Mouse (Mus musculus) limb, embryonic 10.5 days (tissue): ENCODE results near the gene Orai2. TPM values are rescaled to one million over a fixed set of nuclear protein-coding genes. Genes with fewer than 3 reads are reported as not detected.
A peak's percentile ranks its signal among the peaks of the same experiment; 100 is the strongest.
"Not testable (repeated sequence)": the region's sequence is repeated elsewhere in the genome, so short reads cannot be mapped to it uniquely, and the experiment has no call there.

Experiments used
- DNase-seq: peaks from one replicate; pipeline ENCODE4 v3.0.0-alpha.2; 2017; ENCODE audit warnings: low spot score
- H3K27ac ChIP-seq: fragments of 300-500 bp; sonication (generic); 2 replicates; pipeline ENCODE4 v1.5.1; 2016; ENCODE audit warnings: mild to moderate bottlenecking
- H3K27me3 ChIP-seq: fragments of 300-500 bp; sonication (generic); 2 replicates; pipeline ENCODE4 v1.6.1; 2016; ENCODE audit warnings: low read depth, mild to moderate bottlenecking; ENCODE audit not compliant: poor library complexity, severe bottlenecking
- H3K36me3 ChIP-seq: fragments of 300-500 bp; sonication (generic); 2 replicates; pipeline ENCODE4 v1.6.1; 2016; ENCODE audit warnings: mild to moderate bottlenecking, moderate library complexity
- H3K4me1 ChIP-seq: fragments of 300-500 bp; sonication (generic); 2 replicates; pipeline ENCODE4 v1.6.1; 2016
- H3K4me3 ChIP-seq: fragments of 300-500 bp; sonication (generic); 2 replicates; pipeline ENCODE4 v1.5.1; 2016; ENCODE audit warnings: mild to moderate bottlenecking, moderate library complexity
- H3K9me3 ChIP-seq: fragments of 300-500 bp; sonication (generic); replicated peaks from 2 replicates; pipeline ENCODE4 v1.6.1; 2016; ENCODE audit warnings: mild to moderate bottlenecking
- WGBS: fragments of 180-500 bp; shearing (Covaris S2); methylation state at CpG from one replicate; pipeline ENCODE4 v1.1.7; 2016; 5-methylcytosine and 5-hydroxymethylcytosine counted together
- polyA plus RNA-seq: library from polyadenylated mRNA; unstranded; fragments of >200 nt; fragmentation: Nextera tagmentation; extraction: Ambion mirVana; gene quantifications from 2 replicates; pipeline ENCODE4 v1.2.1, GENCODE M21; 2016

Gene Orai2
- polyA plus RNA-seq: 5.5 and 6.6 TPM in 2 replicates

DNA sequence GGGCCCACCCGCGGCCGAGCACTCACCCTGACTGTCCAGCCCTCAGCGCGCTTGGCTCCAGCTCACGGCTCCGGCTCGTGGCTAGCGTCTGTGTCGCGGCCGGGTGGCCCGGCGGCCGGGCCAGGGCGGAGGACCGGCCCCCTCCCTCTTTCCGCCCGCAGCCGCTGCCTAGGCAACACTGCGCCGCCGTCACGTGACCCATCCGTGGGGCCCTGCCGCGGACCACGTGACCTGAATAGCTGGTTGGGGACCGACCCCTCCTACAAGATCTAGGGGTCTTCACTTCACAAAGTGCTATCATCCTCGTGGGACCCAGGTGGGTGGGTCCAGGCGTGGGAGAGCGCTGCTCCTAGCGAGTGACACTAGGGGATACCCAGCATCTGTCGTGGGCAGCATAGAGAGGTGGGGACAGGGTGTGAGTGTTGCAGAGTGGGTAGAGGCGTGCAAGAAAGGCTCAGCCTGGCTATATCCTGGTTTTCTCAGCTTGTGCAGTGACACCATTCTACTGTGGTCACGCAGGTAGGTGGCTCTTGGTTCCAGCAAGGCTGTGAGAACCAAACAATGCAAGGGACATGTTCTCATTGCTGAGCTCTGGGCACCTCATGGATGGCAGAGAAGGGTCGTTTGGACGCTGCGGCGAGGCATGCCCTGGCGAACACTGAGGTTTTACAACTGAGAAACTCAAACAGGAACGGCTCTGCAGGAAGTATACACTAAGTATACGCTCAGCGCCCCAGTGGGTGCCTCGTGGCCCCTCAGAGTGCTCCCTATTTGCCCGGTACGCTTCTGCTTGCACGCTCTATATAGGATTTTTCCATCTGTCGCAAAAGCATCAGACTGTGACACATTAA lies at the start of gene Orai2:
Orai2 (minus strand) TSS at position 202 of the 851 bp plus-strand sequence.
- no peaks in the 10 kb centered on the region for H3K9me3 ChIP-seq
- peak within 1 kb of the TSS; percentile 85 for H3K27ac ChIP-seq
- peaks cover 6% of the 10 kb centered on the region; the same call in 1 of the 2 replicates for H3K36me3 ChIP-seq
- peaks cover 18% of the 10 kb centered on the region for H3K4me1 ChIP-seq
- WGBS: 8% methylated on average over 47 of the region's 49 CpGs
- H3K27me3 ChIP-seq: peaks cover 8% of the 10 kb centered on the region; the same call in 1 of the 2 replicates
- H3K4me3 ChIP-seq: peak within 1 kb of the TSS; percentile 71
- peak; percentile 95 for DNase-seq

DNA sequence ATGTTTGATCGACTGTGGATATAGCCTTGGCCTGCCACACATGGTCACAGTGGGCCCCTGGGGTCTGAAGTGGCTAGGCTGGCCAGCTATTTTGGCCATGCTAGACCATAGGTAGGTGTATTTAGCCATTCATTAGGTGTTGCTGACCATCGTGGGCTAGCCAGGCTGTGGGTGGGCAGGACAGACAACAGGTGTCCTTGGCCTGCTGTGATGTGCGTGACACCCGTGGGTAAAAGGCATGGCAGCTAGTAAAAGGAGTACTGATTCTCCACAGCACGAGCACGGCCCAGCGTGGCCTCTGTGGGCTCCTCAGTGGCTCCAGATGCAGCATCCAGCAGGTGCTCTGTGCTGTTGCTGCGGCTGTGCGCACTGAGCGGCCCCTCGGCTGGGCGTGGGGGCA lies 48.1 kb upstream of the Orai2 start:
- Histone ChIP-seq H3K27ac (no peak overlapping the region), H3K27me3 (no peaks in the 10 kb centered on the region), H3K36me3 (peaks cover 55% of the 10 kb centered on the region), H3K4me3 (no peak overlapping the region), H3K4me1 (no peaks in the 10 kb centered on the region), H3K9me3 (no peaks in the 10 kb centered on the region)
- WGBS: 80% methylated on average over 12 of the region's 12 CpGs
- no peak for DNase-seq

DNA sequence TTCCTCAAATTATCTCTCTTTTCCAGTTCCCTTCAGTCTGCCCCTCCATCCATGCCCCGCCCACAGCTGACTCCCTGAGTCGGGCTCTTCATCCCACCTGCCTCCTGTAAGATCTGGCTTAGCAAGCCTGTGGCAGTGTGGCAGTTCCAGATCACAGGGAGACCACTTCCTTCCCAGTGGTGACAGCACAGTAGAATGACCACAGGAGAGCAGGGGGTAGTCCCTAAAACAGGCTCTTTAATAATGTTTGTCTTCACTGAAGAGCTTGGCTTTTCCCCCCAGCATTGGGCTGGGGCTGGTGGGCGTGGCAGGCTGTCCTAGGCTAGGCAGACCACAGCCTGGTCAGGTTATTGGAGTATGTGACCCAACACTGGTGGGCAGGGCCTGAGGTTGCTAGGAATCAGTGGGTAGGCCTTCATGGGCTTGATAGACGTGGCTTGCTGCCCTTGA lies 47.4 kb upstream of the Orai2 start:
- no peaks in the 10 kb centered on the region for H3K27me3 ChIP-seq
- no peaks in the 10 kb centered on the region for H3K4me1 ChIP-seq
- no peak overlapping the region for H3K4me3 ChIP-seq
- peaks cover 49% of the 10 kb centered on the region for H3K36me3 ChIP-seq
- WGBS: 82% methylated on average over 4 of the region's 4 CpGs
- H3K27ac ChIP-seq: no peak overlapping the region
- no peak for DNase-seq
- no peaks in the 10 kb centered on the region for H3K9me3 ChIP-seq

DNA sequence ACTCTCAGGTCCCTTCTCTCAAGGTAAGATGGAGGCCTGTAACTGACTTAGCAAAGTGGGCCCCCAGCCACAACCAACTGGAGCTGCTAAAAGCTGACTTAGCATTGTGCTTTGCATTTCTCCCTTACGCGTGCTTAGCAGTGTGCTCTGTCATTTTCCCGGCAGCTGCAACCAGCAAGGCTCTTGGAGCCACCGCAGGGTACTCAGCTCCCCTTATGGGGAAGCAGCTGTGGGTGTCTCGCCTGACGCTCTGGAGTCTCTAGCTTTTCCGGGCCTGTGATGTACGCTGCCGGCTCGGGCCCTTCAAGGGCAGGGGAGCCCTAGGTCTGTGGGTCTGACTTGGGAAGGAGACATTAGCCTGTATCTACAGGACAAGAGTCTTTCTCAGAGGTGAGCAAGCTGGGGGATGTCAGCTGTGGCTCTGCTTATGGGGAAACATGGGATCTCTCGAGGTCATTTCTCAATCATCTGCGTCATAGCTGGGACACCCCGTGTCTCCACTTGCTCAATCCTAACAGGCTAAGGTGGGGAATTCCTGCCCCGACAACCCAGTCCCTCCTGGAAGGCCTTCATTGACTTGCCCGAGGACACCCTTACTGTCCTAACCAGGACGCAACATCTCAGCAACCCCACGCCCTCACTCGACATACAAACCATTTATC lies 46.6 kb upstream of the Orai2 start:
- Histone ChIP-seq H3K4me3 (no peak overlapping the region), H3K4me1 (no peaks in the 10 kb centered on the region), H3K27me3 (no peaks in the 10 kb centered on the region), H3K36me3 (peaks cover 42% of the 10 kb centered on the region), H3K9me3 (no peaks in the 10 kb centered on the region), H3K27ac (no peak overlapping the region)
- no peak for DNase-seq
- 84% methylated on average over 18 of the region's 18 CpGs for WGBS

DNA sequence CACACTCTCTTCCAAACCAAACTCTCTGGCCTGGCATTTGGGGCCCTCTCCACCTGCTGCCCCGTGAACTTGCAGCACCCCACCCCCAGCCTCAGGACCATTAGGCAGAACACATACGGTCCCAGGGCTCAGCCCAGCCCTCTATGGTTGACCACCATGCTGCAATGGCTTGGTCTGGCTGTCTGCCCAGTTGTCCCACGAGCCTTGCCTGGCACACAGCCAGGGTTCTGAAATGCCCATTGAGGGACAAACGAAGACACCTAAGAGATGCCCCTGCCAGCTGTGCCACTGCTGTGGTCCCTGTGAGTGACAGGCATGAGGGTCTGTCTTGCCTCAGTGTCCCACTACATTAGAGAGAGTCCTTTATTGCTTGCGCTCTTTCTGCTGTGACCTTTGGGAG lies 45.4 kb upstream of the Orai2 start:
- no peaks in the 10 kb centered on the region for H3K9me3 ChIP-seq
- H3K4me1 ChIP-seq: no peaks in the 10 kb centered on the region
- no peaks in the 10 kb centered on the region for H3K27me3 ChIP-seq
- 93% methylated on average over 5 of the region's 5 CpGs for WGBS
- peaks cover 30% of the 10 kb centered on the region for H3K36me3 ChIP-seq
- no peak for DNase-seq
- no peak overlapping the region for H3K4me3 ChIP-seq
- H3K27ac ChIP-seq: no peak overlapping the region

DNA sequence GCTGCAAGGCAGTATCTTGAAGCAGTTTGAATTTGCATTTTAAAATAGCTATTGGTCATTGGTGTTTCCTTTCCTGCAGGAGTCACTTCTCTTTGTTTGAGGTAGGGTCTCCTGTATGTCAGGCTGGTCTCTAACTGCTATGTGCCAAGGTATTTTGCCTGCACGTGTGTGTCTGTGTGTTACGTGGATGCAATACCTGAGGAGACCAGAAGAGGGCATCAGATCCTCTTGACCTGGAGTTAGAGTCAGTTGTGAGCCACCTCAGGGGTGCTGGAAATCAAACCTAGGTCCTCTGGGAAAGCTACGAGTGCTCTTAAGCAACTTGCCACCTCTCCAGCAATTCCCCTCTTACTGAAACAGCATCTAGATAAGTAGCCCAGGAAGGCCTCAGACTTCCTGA lies 44.7 kb upstream of the Orai2 start:
- no peaks in the 10 kb centered on the region for H3K4me1 ChIP-seq
- H3K4me3 ChIP-seq: no peak overlapping the region
- peaks cover 24% of the 10 kb centered on the region for H3K36me3 ChIP-seq
- H3K27ac ChIP-seq: no peak overlapping the region
- H3K9me3 ChIP-seq: no peaks in the 10 kb centered on the region
- no peak for DNase-seq
- H3K27me3 ChIP-seq: no peaks in the 10 kb centered on the region
- 86% methylated on average over 3 of the region's 3 CpGs for WGBS

DNA sequence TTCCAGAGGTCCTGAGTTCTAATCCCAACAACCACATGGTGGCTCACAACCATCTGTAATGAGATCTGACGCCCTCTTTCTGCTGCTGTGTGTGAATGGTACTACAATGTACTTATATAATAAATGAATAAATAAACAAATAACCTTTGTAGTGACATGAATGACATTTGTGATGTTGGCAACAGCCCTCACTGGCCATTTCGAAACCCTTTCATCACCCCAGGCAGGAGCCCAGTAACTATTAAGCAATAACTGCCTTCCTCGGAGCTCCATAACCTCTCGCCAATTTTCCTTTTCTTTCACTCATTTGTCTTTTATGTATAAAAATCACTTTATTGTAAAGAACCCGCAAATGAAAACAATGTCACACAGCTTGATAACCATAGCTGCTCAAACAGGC lies 43.2 kb upstream of the Orai2 start:
- Histone ChIP-seq H3K36me3 (peaks cover 11% of the 10 kb centered on the region), H3K9me3 (no peaks in the 10 kb centered on the region), H3K27ac (no peak overlapping the region), H3K4me1 (no peaks in the 10 kb centered on the region), H3K4me3 (no peak overlapping the region), H3K27me3 (no peaks in the 10 kb centered on the region)
- WGBS: 86% methylated on average over 5 of the region's 5 CpGs
- no peak for DNase-seq

DNA sequence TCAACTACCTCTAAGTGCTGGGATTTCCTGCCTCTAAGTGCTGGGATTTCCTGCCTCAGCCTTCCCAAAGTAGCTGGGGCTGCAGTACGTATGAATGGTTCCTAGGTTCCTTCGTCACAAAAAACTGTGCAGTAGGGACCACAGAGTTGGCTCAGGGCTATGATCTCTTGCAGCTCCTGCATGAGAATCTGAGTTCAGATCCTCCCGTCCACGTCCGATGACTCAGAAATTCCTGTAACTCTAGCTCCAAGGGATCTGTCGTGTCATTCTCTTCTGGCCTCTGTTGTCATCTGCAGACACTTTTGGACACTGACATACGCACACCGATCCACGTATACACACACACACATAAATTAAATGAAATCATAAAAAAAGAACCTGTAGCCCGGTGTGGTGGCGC lies 42.2 kb upstream of the Orai2 start:
- H3K4me3 ChIP-seq: no peak overlapping the region
- 0 out of 2 replicates have a peak, but pooled peaks cover 2% of the 10 kb centered on the region for H3K36me3 ChIP-seq
- DNase-seq: no peak
- H3K4me1 ChIP-seq: no peaks in the 10 kb centered on the region
- WGBS: 93% methylated on average over 11 of the region's 11 CpGs
- no peak overlapping the region for H3K27ac ChIP-seq
- H3K9me3 ChIP-seq: no peaks in the 10 kb centered on the region
- H3K27me3 ChIP-seq: no peaks in the 10 kb centered on the region

DNA sequence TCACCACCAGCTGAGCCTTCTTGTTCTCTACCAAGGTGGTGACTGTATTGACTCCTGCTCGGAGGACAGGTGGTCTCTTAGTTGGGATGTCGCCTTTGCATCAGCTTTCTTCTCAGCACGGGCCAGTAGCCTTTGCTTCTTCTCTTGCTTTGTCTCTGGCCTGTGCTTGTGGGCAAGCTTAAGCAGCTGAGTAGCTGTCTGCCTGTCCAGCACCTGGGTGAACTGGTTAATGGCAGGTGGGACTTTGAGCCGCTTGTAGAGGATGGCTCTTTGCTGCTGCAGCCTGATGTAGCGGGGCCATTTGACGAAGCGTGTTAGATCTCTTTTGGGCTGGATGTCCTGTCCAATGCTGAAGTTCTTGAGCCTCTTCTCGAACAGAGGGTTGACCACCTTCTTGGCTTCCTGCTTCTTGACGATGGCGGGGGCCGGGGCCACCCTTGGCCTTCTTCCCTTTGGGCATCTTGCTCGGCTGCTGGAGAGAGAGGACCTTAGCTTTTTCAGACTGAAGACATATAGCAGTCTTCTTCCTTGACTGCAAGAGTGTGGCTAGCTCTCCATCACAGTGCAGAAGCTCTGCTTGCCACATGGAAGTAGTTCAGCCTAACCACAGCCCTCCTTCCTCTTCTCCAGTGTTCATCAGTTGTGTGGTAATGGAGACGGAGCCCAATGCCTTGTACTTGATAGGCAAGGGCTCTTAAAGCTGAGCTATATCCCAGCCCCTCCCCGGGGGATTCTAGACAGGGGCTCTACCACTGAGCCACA lies 41.0 kb upstream of the Orai2 start:
- H3K4me1 ChIP-seq, H3K27me3 ChIP-seq, H3K36me3 ChIP-seq, H3K4me3 ChIP-seq, H3K27ac ChIP-seq, DNase-seq, H3K9me3 ChIP-seq: not testable (repeated sequence)
- 93% methylated on average over 14 of the region's 14 CpGs for WGBS

DNA sequence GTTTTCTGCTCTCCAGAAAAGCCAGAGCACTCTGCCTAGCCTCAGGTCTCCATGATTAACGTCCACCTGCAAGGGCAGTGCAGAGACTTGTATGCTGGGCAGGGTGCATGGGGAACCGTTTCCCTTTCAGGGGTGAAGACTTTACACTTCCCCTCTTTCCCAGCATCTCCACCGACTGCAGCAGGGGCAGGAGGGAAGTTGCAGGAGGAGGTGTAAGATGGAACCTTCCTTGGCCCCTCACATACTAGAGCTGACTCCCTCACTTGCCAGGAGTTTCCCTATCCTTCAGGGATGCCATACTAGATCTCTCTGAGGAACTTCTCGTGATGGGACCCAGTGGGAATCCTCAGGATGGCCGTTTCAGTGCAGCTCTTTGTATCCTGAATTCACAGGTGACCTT lies 40.0 kb upstream of the Orai2 start:
- 76% methylated on average over 5 of the region's 5 CpGs for WGBS
- no peaks in the 10 kb centered on the region for H3K27me3 ChIP-seq
- no peaks in the 10 kb centered on the region for H3K36me3 ChIP-seq
- H3K4me3 ChIP-seq: no peak overlapping the region
- H3K4me1 ChIP-seq: no peaks in the 10 kb centered on the region
- DNase-seq: no peak
- no peak overlapping the region for H3K27ac ChIP-seq
- H3K9me3 ChIP-seq: no peaks in the 10 kb centered on the region

DNA sequence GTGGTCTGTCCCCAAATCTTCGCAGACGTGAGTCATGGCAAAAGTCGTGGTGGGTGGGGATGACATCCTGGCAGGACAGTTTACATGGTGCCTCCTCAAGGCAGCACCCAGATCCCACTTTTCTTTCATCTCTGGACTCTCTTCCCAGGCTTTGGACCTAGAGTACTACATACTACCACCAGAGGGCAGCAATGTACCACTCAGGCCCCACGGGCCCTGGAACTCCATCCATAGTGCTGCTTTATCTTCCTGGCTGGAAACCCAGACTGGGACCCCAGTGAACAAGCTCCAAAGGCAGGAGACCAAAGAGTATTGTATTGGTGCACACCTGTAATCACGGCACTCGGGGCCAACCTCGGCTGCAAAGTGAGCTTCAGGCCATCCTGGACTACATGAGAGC lies 31.3 kb upstream of the Orai2 start:
- Histone ChIP-seq H3K4me1 (peaks cover 20% of the 10 kb centered on the region), H3K4me3 (no peak overlapping the region), H3K9me3 (no peaks in the 10 kb centered on the region; the same call in 1 of the 2 replicates), H3K27ac (no peak overlapping the region), H3K36me3 (peaks cover 14% of the 10 kb centered on the region), H3K27me3 (no peaks in the 10 kb centered on the region)
- DNase-seq: peak; percentile 77
- 35% methylated on average over 7 of the region's 7 CpGs for WGBS

DNA sequence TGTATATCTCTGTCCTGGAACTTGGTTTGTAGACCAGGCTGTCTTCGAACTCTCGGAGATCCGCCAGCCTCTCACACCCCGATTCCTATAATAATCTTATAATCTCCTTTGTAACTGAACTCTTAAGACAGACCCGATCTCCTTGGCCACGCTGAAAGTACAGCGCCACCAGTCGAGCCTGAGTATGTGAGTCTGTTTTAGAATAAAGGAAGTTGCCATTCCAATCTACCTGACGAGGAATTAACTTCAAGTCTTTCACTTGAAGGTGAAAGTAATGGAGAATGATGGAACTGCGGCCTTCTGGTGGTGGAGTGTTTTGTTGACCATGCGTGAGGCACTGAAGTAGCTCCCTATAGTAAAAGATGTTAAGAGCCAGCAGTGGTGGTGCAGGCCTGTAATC lies 29.0 kb upstream of the Orai2 start:
- 37% methylated on average over 11 of the region's 11 CpGs for whole genome bisulfite sequencing
- peak overlapping the region; percentile 91 for H3K27ac ChIP-seq

More for the DNA sequence above, 29.0 kb upstream of the Orai2 start:
- Histone ChIP-seq H3K27me3 (no peaks in the 10 kb centered on the region), H3K4me3 (peak overlapping the region; percentile 94), H3K4me1 (peaks cover 20% of the 10 kb centered on the region), H3K36me3 (peaks cover 37% of the 10 kb centered on the region), H3K9me3 (no peaks in the 10 kb centered on the region; the same call in 1 of the 2 replicates)
- peak; percentile 34 for DNase-seq
